12 mouse cellular contexts compared by ENCODE assay signal in genomic region chr12:103513451-103513871, GRCm38 (mm10). TPM values are rescaled to one million over a fixed set of nuclear protein-coding genes. Genes with fewer than 3 reads are reported as not detected.
DNase-seq lines count a peak whose midpoint lies in the region; ATAC-seq and TF ChIP-seq lines count a peak whose summit lies in the region.
"Had no signal": no experiment of that assay in that cellular context is flagged by ENCODE, and none has a peak within 500 bp of the region (broad histone marks: within the 10 kb centered on the region; RNA-seq: fewer than 3 reads in every experiment).

No protein-coding gene starts in this region.

- no peak overlapping the region for H3K4me2 ChIP-seq in forebrain, embryonic 16.5 days (ENCODE audit: low read length)
- no peak overlapping the region for H3K4me2 ChIP-seq in midbrain, embryonic 16.5 days (ENCODE audit: low read length)
- H3K4me2 ChIP-seq: embryonic facial prominence, embryonic 12.5 days; limb, embryonic 12.5 days had no signal

- no peak overlapping the region for H3K4me3 ChIP-seq in forebrain, embryonic 16.5 days (replicated peaks; ENCODE audit: low read length)
- H3K4me3 ChIP-seq in midbrain, embryonic 16.5 days (ENCODE audit: low read depth, low read length), result no peak overlapping the region
- H3K4me3 ChIP-seq: embryonic facial prominence, embryonic 12.5 days; limb, embryonic 12.5 days had no signal

- no peak for TF ChIP-seq CTCF in brain, embryonic 14.5 days (IDR thresholded peaks at IDR 0.05; ENCODE audit: borderline replicate concordance, extremely low read depth, insufficient read depth, insufficient read length)

- peak; percentile 91 for ATAC-seq in forebrain, embryonic 16.5 days
- peak; percentile 93 for ATAC-seq in midbrain, embryonic 16.5 days
- no peak for ATAC-seq in granulocyte monocyte progenitor cell, adult 5-6 weeks (replicated peaks; ENCODE audit: poor library complexity, severe bottlenecking)

- intact Hi-C loops in heart, postnatal 25 days (cut with DNase I), result no loop called here

- 4% methylated on average over 4 of the region's 4 CpGs for WGBS in forebrain, embryonic 16.5 days
- 7% methylated on average over 4 of the region's 4 CpGs for WGBS in midbrain, embryonic 16.5 days

- H3K4me1 ChIP-seq in forebrain, embryonic 16.5 days (replicated peaks; ENCODE audit: control insufficient read depth, insufficient read depth, low read length), result peaks cover 10% of the 10 kb centered on the region
- H3K4me1 ChIP-seq in midbrain, embryonic 16.5 days (ENCODE audit: control insufficient read depth, insufficient read depth, low read length), result peaks cover 7% of the 10 kb centered on the region
- H3K4me1 ChIP-seq: embryonic facial prominence, embryonic 12.5 days; limb, embryonic 12.5 days had no signal

- H3K9me3 ChIP-seq in forebrain, embryonic 16.5 days (ENCODE audit: control insufficient read depth, low read length), result no peaks in the 10 kb centered on the region
- H3K9me3 ChIP-seq in midbrain, embryonic 16.5 days (replicated peaks; ENCODE audit: control insufficient read depth, low read length, poor library complexity, severe bottlenecking), result no peaks in the 10 kb centered on the region
- H3K9me3 ChIP-seq: embryonic facial prominence, embryonic 12.5 days; limb, embryonic 12.5 days had no signal

- no peak overlapping the region for H3K9ac ChIP-seq in forebrain, embryonic 16.5 days (replicated peaks; ENCODE audit: low read depth, low read length)
- no peak overlapping the region for H3K9ac ChIP-seq in midbrain, embryonic 16.5 days (ENCODE audit: low read depth, low read length)
- H3K9ac ChIP-seq: embryonic facial prominence, embryonic 12.5 days; limb, embryonic 12.5 days had no signal

- no peaks in the 10 kb centered on the region for H3K36me3 ChIP-seq in forebrain, embryonic 16.5 days (ENCODE audit: control insufficient read depth, insufficient read depth)
- no peaks in the 10 kb centered on the region for H3K36me3 ChIP-seq in midbrain, embryonic 16.5 days (ENCODE audit: control insufficient read depth, insufficient read depth, low read length)
- H3K36me3 ChIP-seq: embryonic facial prominence, embryonic 12.5 days; limb, embryonic 12.5 days had no signal

- H3K27me3 ChIP-seq in forebrain, embryonic 16.5 days (replicated peaks; ENCODE audit: control insufficient read depth, insufficient read depth, low read length), result 0 out of 2 replicates have a peak, but pooled peaks cover 5% of the 10 kb centered on the region
- no peaks in the 10 kb centered on the region for H3K27me3 ChIP-seq in midbrain, embryonic 16.5 days (ENCODE audit: control insufficient read depth, insufficient read depth, low read depth, low read length)
- H3K27me3 ChIP-seq: embryonic facial prominence, embryonic 12.5 days; limb, embryonic 12.5 days had no signal

- no peak for TF ChIP-seq POLR2A in brain, embryonic 14.5 days (IDR thresholded peaks at IDR 0.05; ENCODE audit: borderline replicate concordance, extremely low read depth, insufficient read depth, insufficient read length, poor library complexity, severe bottlenecking)

- H3K27ac ChIP-seq in forebrain, embryonic 16.5 days (ENCODE audit: low read length), result no peak overlapping the region
- peak overlapping the region; percentile 53; the same call in 1 of the 2 replicates for H3K27ac ChIP-seq in midbrain, embryonic 16.5 days (ENCODE audit: low read length)
- H3K27ac ChIP-seq: embryonic facial prominence, embryonic 12.5 days; limb, embryonic 12.5 days had no signal

- peak; percentile 83 for DNase-seq in brain, embryonic 14.5 days (ENCODE audit: low read depth)
- peak; percentile 56 to 58 for DNase-seq in layer of hippocampus, postnatal 10 days (ENCODE audit: low spot score in 2 of 2)
- no peak for DNase-seq in urinary bladder, postnatal 25 days (ENCODE audit: low spot score)
- no peak for DNase-seq in heart, postnatal 25 days (ENCODE audit: low spot score)
- no peak for DNase-seq in cerebellum, postnatal 36 days

RNA-seq across cellular contexts. Expression of gene Ppp4r4, which starts 18.6 kb away (rescaled TPM):
- 3.6 and 3.7 TPM in 2 replicates for polyA plus RNA-seq in brain, embryonic 14.5 days (2012; rRNA removed)
- 1.7 and 2.4 TPM in 2 replicates for polyA plus RNA-seq in forebrain, embryonic 16.5 days (2015; fragmentation: Nextera tagmentation; extraction: Ambion mirVana)
- 10 to 100 TPM; 25.3 to 27.0 TPM for total RNA-seq in layer of hippocampus, postnatal 10 days (2021)
- polyA plus RNA-seq in midbrain, embryonic 16.5 days (2015; fragmentation: Nextera tagmentation; extraction: Ambion mirVana), result 2.8 and 3.6 TPM in 2 replicates
- total RNA-seq in heart, postnatal 25 days (2021), result under 1 TPM; 0.39 to 0.45 TPM
- 0.43 TPM in 1 of 2 replicates, not detected in the other for total RNA-seq in granulocyte monocyte progenitor cell, adult 5-6 weeks (2014; fragmentation: Nextera tagmentation)
- total RNA-seq in granulocyte monocyte progenitor cell, adult 5-6 weeks (2017), result 0.30 TPM in 1 of 2 replicates, not detected in the other
- total RNA-seq: megakaryocyte, adult 5-6 weeks had no signal

RNA-seq across cellular contexts. Expression of gene Ifi27l2b, which starts 56.4 kb away (rescaled TPM):
- polyA plus RNA-seq in brain, embryonic 14.5 days (2012; rRNA removed), result not detected in 2 replicates
- not detected in 2 replicates for polyA plus RNA-seq in forebrain, embryonic 16.5 days (2015; fragmentation: Nextera tagmentation; extraction: Ambion mirVana)
- not detected for total RNA-seq in layer of hippocampus, postnatal 10 days (2021)
- not detected in 2 replicates for polyA plus RNA-seq in midbrain, embryonic 16.5 days (2015; fragmentation: Nextera tagmentation; extraction: Ambion mirVana)
- total RNA-seq in heart, postnatal 25 days (2021), result under 1 TPM in 1 of 2 experiments, not detected in 1; 0.23 TPM
- total RNA-seq in granulocyte monocyte progenitor cell, adult 5-6 weeks (2014; fragmentation: Nextera tagmentation), result not detected in 2 replicates
- total RNA-seq in granulocyte monocyte progenitor cell, adult 5-6 weeks (2017), result not detected in 2 replicates
- total RNA-seq: adrenal gland, adult 18-20 months; megakaryocyte, adult 5-6 weeks had no signal
- polyA plus RNA-seq: embryonic facial prominence, embryonic 12.5 days; limb, embryonic 12.5 days had no signal

Comparison
In these comparisons a context has a peak if more than half of its experiments do, and no peak if none do; other contexts are left out.
1. DNase-seq: peak in brain, embryonic 14.5 days (single experiment) and layer of hippocampus, postnatal 10 days (2 of 2); none in urinary bladder, postnatal 25 days (single experiment), heart, postnatal 25 days (single experiment) and cerebellum, postnatal 36 days (0 of 2).
2. RNA of gene Ppp4r4, which starts 18.6 kb away (total RNA-seq): 25.3 to 27.0 TPM in layer of hippocampus, postnatal 10 days; 0.39 to 0.45 TPM in heart, postnatal 25 days and 0.30 to 0.43 TPM in granulocyte monocyte progenitor cell, adult 5-6 weeks; every median in the first group is over 10 times any median in the second.